Mouse (Mus musculus): ENCODE measurements around the gene Acsm1.

DNA sequence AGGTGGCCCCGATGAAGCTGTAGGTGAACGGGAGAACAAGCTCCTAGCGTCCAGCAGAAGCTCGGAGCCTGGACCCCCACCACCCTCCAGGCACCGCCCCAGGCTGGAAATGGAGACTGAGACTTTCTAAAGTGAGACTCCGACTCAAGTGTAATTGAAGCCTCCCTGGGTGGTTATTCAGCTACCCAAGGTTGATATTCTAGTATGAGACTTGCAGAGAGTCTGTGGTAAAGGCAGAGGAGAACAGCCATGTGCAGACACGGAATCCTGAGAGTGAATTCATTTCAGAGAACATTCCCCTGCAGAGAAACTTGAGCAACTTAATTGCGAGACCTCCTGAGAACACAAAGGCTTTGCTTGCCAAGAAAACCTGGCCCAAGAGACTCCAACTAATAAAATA, 73.3 kb downstream of the Acsm1 start:
- TF ChIP-seq POLR2A (IDR thresholded peaks at IDR 0.05; ENCODE audit: borderline replicate concordance, extremely low read depth, insufficient read depth, insufficient read length, poor library complexity, severe bottlenecking) (no peak), CTCF (IDR thresholded peaks at IDR 0.05; ENCODE audit: borderline replicate concordance, extremely low read depth, insufficient read depth, insufficient read length) (no peak)
